Mouse (Mus musculus) megakaryocyte, embryonic 14.5 days (primary cell): ENCODE results near the gene Zfp740.

Source experiments
- FLI1 ChIP-seq: IDR thresholded peaks from 2 replicates; pipeline ENCODE4 v1.6.1; 2012; ENCODE audit warnings: low read length, inconsistent platforms, mixed read lengths
- GATA1 ChIP-seq: IDR thresholded peaks from 3 replicates; pipeline ENCODE4 v1.6.1; 2012; ENCODE audit warnings: mixed read lengths, low read length, inconsistent platforms, borderline replicate concordance

GRCm38 (mm10) chr15:102240607-102241006, 37.6 kb downstream of the Zfp740 start:
- TF ChIP-seq GATA1, result no peak
- no peak for TF ChIP-seq FLI1
